Mouse (Mus musculus) midbrain, embryonic 14.5 days (tissue): ENCODE measurements around the gene Dcdc2c. TPM values are rescaled to one million over a fixed set of nuclear protein-coding genes. Genes with fewer than 3 reads are reported as not detected.
A peak's percentile ranks its signal among the peaks of the same experiment; 100 is the strongest.

Source experiments
- ATAC-seq: fragments of 200-750 bp; cut with Nextera tagmentation; 2 replicates; pipeline ENCODE4 v1.8.0; 2017; ENCODE audit warnings: moderate number of reproducible peaks, moderate library complexity; ENCODE audit not compliant: low FRiP score, low TSS enrichment
- DNase-seq: peaks from one replicate; pipeline ENCODE4 v3.0.0-alpha.2; 2015
- H3K27ac ChIP-seq: fragments of 300-500 bp; sonication (generic); replicated peaks from 2 replicates; pipeline ENCODE4 v1.5.1; 2014; ENCODE audit warnings: mild to moderate bottlenecking, low read depth, low read length, moderate library complexity
- H3K27me3 ChIP-seq: fragments of 300-500 bp; sonication (generic); 2 replicates; pipeline ENCODE4 v1.6.1; 2014; ENCODE audit warnings: low read length, control low read depth, mixed read lengths; ENCODE audit not compliant: control insufficient read depth, insufficient read depth
- H3K36me3 ChIP-seq: fragments of 300-500 bp; sonication (generic); 2 replicates; pipeline ENCODE4 v1.6.1; 2014; ENCODE audit warnings: low read length, control low read depth; ENCODE audit not compliant: control insufficient read depth, insufficient read depth
- H3K4me1 ChIP-seq: fragments of 300-500 bp; sonication (generic); 2 replicates; pipeline ENCODE4 v1.6.1; 2014; ENCODE audit warnings: mild to moderate bottlenecking, antibody characterized with exemption, low read length, control low read depth; ENCODE audit not compliant: control insufficient read depth, insufficient read depth
- H3K4me2 ChIP-seq: fragments of 300-500 bp; sonication (generic); 2 replicates; pipeline ENCODE4 v1.6.1; 2014; ENCODE audit warnings: mild to moderate bottlenecking, low read length, moderate library complexity
- H3K4me3 ChIP-seq: fragments of 300-500 bp; sonication (generic); replicated peaks from 2 replicates; pipeline ENCODE4 v1.5.1; 2014; ENCODE audit warnings: low read depth, low read length
- H3K9ac ChIP-seq: fragments of 300-500 bp; sonication (generic); replicated peaks from 2 replicates; pipeline ENCODE4 v1.6.1; 2014; ENCODE audit warnings: mild to moderate bottlenecking, low read length, moderate library complexity
- H3K9me3 ChIP-seq: fragments of 300-500 bp; sonication (generic); 2 replicates; pipeline ENCODE4 v1.6.1; 2016; ENCODE audit warnings: low read length, control low read depth, mixed read lengths; ENCODE audit not compliant: control insufficient read depth
- WGBS: fragments of 180-500 bp; shearing (Covaris S2); extraction: QIAGEN DNeasy Blood & Tissue Kit; methylation state at CpG from one replicate; pipeline ENCODE4 v1.1.7; 2014; 5-methylcytosine and 5-hydroxymethylcytosine counted together
- polyA plus RNA-seq: library from polyadenylated mRNA; unstranded; fragments of >200 nt; fragmentation: Nextera tagmentation; extraction: Ambion mirVana; gene quantifications from 2 replicates; pipeline ENCODE4 v1.2.1, GENCODE M21; 2014

Dcdc2c gene
- polyA plus RNA-seq = not detected in 2 replicates

DNA sequence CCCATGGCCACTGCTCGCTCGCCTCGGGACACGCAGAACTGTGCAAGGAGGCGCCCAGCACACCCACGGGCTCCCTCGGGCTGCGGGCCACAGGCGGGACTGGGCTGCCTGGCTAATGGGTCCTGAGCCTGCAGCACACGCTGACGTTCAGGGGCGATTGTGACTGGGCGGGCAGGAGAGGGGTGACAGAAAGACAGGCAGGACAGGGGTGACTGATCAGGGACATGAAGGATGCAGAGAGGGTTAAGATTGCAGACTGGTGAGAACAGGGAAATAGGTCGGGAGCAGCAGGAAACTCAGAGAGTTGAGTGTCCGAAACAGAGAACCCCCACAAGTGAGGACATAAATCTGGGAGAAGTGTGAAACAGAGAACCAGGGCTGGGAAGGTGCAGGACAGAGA is at the start of gene Dcdc2c:
Gene Dcdc2c (minus strand): TSS at position 101 of the 400 bp plus-strand sequence.
- H3K27ac ChIP-seq = no peak within 1 kb of the TSS
- H3K4me2 ChIP-seq = no peak within 1 kb of the TSS
- H3K9ac ChIP-seq = no peak within 1 kb of the TSS
- no peak for DNase-seq
- no peaks in the 10 kb centered on the region for H3K9me3 ChIP-seq
- H3K4me3 ChIP-seq = no peak within 1 kb of the TSS
- no peaks in the 10 kb centered on the region for H3K36me3 ChIP-seq
- no peak for ATAC-seq
- H3K4me1 ChIP-seq = no peaks in the 10 kb centered on the region
- 83% methylated on average over 15 of the region's 15 CpGs for WGBS
- no peaks in the 10 kb centered on the region for H3K27me3 ChIP-seq

DNA sequence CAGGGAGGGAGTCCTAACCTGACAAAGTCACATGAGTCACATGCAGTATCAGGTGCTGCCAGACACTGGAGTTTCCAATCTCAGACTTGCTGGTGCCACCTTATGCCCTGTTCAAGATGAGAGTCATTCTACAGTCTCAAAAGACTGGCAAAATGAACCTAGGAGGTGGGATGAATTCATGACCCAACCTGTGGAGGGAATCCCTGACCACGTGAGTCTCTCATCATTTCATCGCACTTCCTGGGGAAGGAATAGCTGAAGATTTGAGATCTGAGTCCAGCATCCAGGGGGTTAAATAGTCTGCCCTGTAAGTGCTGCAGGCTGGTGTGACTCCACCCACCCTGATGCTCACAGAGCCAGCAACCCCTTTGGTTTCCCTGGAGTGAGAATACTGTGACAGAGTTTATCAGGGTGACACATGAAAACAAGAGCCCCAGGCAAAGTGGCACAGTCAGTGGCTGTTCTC is 46.4 kb upstream of the Dcdc2c start:
- 55% methylated on average over 2 of the region's 2 CpGs for WGBS
- no peaks in the 10 kb centered on the region for H3K9me3 ChIP-seq
- ATAC-seq = peak; percentile 53; the same call in 1 of the 2 replicates

DNA sequence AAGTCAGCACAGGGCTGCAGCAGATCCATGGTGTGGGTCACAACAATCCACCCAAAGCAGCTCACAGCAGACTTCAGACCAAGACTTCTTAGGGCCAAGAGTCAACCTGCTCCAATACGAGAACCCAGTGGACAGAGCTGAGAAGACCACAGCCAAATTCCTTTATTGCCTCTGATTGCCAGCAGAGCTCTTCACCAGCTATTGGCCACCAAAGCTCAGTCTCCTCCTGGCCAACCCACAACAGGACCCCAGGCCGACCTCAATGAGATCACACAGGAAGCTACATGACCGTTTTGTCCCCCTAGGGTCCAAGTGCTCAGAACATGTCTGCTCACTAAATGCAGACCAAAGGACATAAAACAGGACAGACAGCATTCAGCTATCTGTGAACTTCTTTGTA is 45.9 kb upstream of the Dcdc2c start:
- Histone ChIP-seq H3K4me2 (no peak overlapping the region), H3K27ac (no peak overlapping the region), H3K36me3 (no peaks in the 10 kb centered on the region), H3K27me3 (no peaks in the 10 kb centered on the region), H3K4me3 (no peak overlapping the region), H3K4me1 (0 out of 2 replicates have a peak, but pooled peaks cover 9% of the 10 kb centered on the region), H3K9me3 (no peaks in the 10 kb centered on the region), H3K9ac (no peak overlapping the region)
- WGBS = 74% methylated on average over 3 of the region's 3 CpGs
- ATAC-seq (no peak), DNase-seq (no peak)

More for the DNA sequence above, 46.4 kb upstream of the Dcdc2c start:
- DNase-seq = peak; percentile 70
- Histone ChIP-seq H3K27ac (no peak overlapping the region), H3K36me3 (no peaks in the 10 kb centered on the region), H3K4me3 (no peak overlapping the region), H3K9ac (no peak overlapping the region), H3K27me3 (no peaks in the 10 kb centered on the region), H3K4me1 (0 out of 2 replicates have a peak, but pooled peaks cover 9% of the 10 kb centered on the region), H3K4me2 (no peak overlapping the region)

DNA sequence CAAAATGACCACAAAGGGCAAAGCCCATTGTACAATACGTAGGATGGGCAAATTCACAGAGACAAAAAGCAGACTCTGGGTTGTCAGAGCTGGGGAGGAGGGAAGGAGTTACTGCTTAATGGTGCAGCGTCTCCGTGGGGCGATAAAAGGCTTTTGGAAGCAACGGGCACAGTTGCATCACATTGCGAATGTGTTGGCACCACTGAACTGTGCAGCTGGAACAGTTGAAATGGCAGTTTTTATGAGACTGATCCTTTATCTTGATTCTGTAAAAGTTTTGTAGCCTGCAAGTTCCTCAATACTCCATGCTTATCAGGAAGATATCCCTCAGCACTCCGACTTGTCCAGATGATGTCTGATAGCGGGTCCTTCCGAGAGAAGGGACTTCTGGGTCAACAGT is 45.5 kb upstream of the Dcdc2c start:
- H3K4me1 ChIP-seq = 0 out of 2 replicates have a peak, but pooled peaks cover 9% of the 10 kb centered on the region
- DNase-seq (no peak), ATAC-seq (no peak)
- H3K4me2 ChIP-seq = no peak overlapping the region
- WGBS = 90% methylated on average over 9 of the region's 9 CpGs
- H3K4me3 ChIP-seq = no peak overlapping the region
- H3K36me3 ChIP-seq = no peaks in the 10 kb centered on the region
- H3K9ac ChIP-seq = no peak overlapping the region
- no peaks in the 10 kb centered on the region for H3K27me3 ChIP-seq
- no peak overlapping the region for H3K27ac ChIP-seq
- no peaks in the 10 kb centered on the region for H3K9me3 ChIP-seq

GRCm38 (mm10) chr12:28596851-28597250 is 44.7 kb upstream of the Dcdc2c start:
- H3K36me3 ChIP-seq = no peaks in the 10 kb centered on the region

DNA sequence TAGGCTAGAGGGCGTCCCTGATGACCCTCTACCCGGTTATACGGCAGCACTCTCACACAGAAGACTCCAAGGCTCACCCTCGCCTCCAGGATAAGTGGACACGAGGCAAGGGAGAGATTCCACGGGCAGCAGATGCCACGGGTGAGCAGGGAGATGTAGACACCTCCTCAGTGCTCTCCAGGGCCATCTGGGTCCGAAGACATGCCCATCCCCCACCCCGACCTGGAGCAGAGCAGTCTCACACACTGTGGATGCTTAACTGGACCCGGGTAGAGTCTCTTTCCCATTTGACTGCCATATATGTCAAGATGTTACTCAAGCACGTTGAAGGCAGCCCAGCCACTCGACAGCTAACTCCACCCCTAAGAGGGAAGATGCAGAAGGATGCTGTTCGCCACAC is 38.2 kb upstream of the Dcdc2c start:
- Histone ChIP-seq H3K27ac (peak overlapping the region; percentile 73), H3K9me3 (no peaks in the 10 kb centered on the region), H3K36me3 (no peaks in the 10 kb centered on the region), H3K27me3 (no peaks in the 10 kb centered on the region), H3K9ac (no peak overlapping the region), H3K4me2 (no peak overlapping the region), H3K4me1 (peaks cover 13% of the 10 kb centered on the region), H3K4me3 (no peak overlapping the region)
- ATAC-seq (no peak), DNase-seq (no peak)
- WGBS = 53% methylated on average over 13 of the region's 13 CpGs

More at GRCm38 (mm10) chr12:28596851-28597250, 44.7 kb upstream of the Dcdc2c start:
- Histone ChIP-seq H3K4me1 (0 out of 2 replicates have a peak, but pooled peaks cover 6% of the 10 kb centered on the region), H3K9ac (no peak overlapping the region), H3K4me3 (no peak overlapping the region), H3K4me2 (no peak overlapping the region), H3K27me3 (no peaks in the 10 kb centered on the region), H3K9me3 (no peaks in the 10 kb centered on the region), H3K27ac (no peak overlapping the region)
- DNase-seq = no peak
- ATAC-seq = no peak

GRCm38 (mm10) chr12:28589090-28589868 is 37.1 kb upstream of the Dcdc2c start:
- DNase-seq (peak; percentile 95), ATAC-seq (peak; percentile 94)
- H3K4me3 ChIP-seq = peak overlapping the region; percentile 18; the same call in 1 of the 2 replicates
- H3K4me2 ChIP-seq = peak overlapping the region; percentile 48
- H3K4me1 ChIP-seq = peaks cover 13% of the 10 kb centered on the region
- peak overlapping the region; percentile 73 for H3K27ac ChIP-seq
- H3K9ac ChIP-seq = peak overlapping the region; percentile 23
- 8% methylated on average over 24 of the region's 24 CpGs for WGBS
- no peaks in the 10 kb centered on the region for H3K9me3 ChIP-seq
- no peaks in the 10 kb centered on the region for H3K36me3 ChIP-seq
- no peaks in the 10 kb centered on the region for H3K27me3 ChIP-seq

GRCm38 (mm10) chr12:28587949-28588348 is 35.8 kb upstream of the Dcdc2c start:
- Histone ChIP-seq H3K4me2 (no peak overlapping the region; the same call in 1 of the 2 replicates), H3K9me3 (no peaks in the 10 kb centered on the region), H3K9ac (no peak overlapping the region), H3K27ac (peak overlapping the region; percentile 70), H3K4me3 (no peak overlapping the region), H3K36me3 (no peaks in the 10 kb centered on the region), H3K4me1 (peaks cover 13% of the 10 kb centered on the region), H3K27me3 (no peaks in the 10 kb centered on the region)
- WGBS = 38% methylated on average over 6 of the region's 6 CpGs
- peak; percentile 78 for DNase-seq
- no peak for ATAC-seq

GRCm38 (mm10) chr12:28584036-28584435 is 31.8 kb upstream of the Dcdc2c start:
- H3K9me3 ChIP-seq = no peaks in the 10 kb centered on the region
- no peak overlapping the region for H3K4me2 ChIP-seq
- no peaks in the 10 kb centered on the region for H3K36me3 ChIP-seq
- DNase-seq (no peak), ATAC-seq (no peak)
- no peak overlapping the region for H3K27ac ChIP-seq
- no peaks in the 10 kb centered on the region for H3K27me3 ChIP-seq
- no peak overlapping the region for H3K9ac ChIP-seq
- peaks cover 11% of the 10 kb centered on the region for H3K4me1 ChIP-seq
- H3K4me3 ChIP-seq = no peak overlapping the region
- WGBS = 63% methylated on average over 3 of the region's 3 CpGs
